Mouse (Mus musculus) erythroblast, embryonic 14.5 days (primary cell): ENCODE measurements around the gene Cst3.

Source experiments
- GATA1 ChIP-seq: IDR thresholded peaks from 2 replicates; pipeline ENCODE4 v1.6.1; 2012; ENCODE audit warnings: low read length, inconsistent platforms, mixed read lengths
- TAL1 ChIP-seq: IDR thresholded peaks from 3 replicates; pipeline ENCODE4 v1.6.1; 2012; ENCODE audit warnings: low read length, inconsistent platforms, mixed read lengths

DNA sequence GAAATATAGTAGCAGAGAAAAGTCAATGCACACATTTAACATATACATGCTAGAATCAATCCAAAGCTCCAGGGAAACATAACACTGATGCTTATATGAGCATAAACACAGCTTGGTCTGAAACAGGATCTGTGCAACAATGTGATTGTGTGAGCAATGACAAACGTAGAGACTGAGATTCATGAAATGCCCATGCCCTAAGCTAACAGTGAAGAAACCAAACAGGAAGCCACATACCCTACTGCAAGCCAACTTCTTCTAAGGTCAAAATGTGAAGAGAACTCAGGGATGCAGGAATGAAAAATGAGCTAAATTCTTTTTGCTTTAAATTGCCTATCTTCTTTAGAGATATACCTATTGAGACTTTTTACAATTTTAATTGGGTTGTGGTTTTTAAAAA, 6.5 kb downstream of the Cst3 start:
- no peak for TF ChIP-seq GATA1
- no peak for TF ChIP-seq TAL1
